Mouse (Mus musculus) spleen, adult 18-20 months (tissue): ENCODE measurements at regions not wholly inside any gene's neighbourhood (a gene's known extent, or its start where the extent isn't known, plus 50 kb on each side); places are given as distances from the start of the nearest gene placed in this dataset.
A peak's percentile ranks its signal among the peaks of the same experiment; 100 is the strongest.

ENCODE experiments used
- DNase-seq, 2 experiments: peaks; one replicate each; pipeline ENCODE4 v3.0.0; 2022; ENCODE audit warnings: mixed read lengths in 2 of 2

DNA sequence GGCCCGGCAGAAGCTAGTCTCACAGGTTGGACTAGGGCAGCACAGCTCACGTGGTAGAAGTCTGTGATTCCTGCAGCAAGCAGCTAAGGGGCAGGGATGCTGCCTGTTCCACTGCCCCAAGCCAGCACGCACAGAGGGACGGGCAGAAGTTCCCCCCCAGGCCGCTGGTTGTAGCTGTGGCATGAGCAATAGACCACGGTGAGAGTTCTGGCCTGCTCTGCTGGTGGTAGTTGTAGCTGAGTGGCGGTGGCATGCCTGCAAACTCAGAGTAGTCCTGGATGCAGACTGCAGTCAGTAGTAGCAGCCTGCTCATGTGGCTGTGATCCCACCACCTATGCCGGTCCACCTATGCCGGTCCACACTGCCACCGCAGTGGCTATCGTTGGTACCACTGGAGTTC, 71.5 kb upstream of the Rpl39l start:
- no peak for DNase-seq

DNA sequence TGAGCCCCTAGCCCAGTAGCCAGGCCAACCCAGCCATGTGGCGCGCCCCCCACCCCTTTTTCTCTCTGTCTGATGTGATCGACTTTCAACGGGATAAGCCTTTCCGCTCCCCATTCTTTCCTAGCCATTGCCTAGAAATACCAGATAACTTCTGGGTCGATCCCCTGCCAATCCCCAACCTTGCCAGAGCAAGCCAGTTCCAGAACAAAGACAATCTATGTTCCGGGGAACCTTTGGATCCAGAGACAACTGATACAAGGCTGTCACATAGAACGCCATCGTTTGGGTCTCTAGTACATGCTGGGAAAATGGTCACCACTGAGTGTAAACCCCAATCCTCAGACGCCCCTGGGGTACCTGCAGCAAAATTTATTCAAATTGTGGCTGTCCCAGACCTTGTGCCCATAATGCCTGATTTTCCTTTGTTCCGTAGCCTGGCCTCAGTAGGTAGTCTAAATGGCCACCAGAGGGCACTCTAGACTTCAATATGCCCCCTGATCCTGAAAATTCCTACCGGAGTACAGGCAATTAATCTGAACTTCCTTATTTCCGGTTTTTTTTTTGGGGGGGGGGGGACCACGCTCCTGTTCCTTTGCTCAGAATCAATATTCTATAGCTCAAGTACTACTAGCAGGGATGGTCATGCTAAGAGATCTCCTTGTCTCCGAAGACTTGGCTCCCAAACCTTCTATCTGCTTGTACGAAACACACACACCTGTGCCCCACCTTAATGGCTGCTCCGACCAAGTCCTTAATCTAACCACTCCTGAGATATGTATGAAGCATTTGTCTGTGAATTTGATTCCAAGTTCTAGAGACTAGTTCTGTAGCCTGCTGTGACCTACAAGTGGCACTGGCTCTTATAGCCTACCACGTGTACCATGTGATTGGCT, 81.3 kb upstream of the Rpl39l start:
- no peak for DNase-seq

DNA sequence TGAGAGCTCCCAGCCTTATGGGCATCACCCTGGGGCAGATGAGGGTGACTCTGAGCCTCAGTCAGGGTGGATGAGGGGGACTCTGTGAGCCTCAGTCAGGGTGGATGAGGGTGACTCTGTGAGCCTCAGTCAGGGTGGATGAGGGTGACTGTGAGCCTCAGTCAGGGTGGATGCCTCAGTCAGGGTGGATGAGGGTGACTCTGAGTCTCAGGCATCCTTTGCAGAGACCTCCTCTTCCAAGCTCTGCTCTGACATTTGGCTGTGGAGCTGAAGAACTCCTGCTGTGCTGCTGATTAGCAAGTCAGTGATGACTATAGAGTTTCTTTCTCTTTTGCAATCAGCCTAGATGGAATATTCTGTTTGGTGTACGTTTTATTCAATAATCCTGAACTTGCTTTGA, 83.7 kb upstream of the Rpl39l start:
- no peak for DNase-seq

DNA sequence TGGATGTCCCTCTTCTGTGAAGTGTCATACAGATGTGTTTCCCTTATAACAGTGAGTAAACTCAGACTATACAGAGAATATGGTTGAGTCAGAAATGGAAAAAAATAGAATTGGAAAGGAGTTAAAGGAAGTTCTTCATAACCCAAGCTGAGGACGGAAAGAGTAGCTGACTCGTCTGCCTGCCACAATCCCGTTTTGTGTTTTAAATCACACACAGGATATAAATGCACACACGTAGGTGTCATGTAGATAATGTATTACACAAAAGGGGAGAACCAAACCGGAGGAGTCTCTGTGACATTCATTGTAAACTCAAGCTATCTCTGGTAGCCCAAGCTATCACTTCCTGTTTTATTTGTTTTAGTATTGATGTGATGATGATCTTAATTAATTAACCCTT, 84.6 kb upstream of the Rpl39l start:
- DNase-seq, result no peak

DNA sequence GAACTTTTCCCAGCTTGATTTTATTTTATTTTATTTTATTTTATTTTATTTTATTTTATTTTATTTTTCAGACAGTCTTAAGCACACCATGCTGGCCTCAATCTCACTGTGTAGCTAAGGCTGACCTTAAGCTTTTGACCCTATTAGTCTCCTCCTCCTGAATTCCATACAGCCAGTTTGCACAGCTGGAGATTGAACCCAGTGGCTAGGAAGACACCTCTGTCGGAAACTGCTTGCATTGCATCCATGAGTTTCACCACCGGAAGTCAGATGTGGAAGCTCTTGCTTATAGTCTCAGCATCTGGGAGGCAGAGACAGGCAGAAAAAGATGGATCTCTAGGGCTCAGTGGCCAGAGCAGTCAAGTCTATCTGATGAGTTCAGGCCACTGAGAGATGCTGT, 86.4 kb upstream of the Grin2a start:
- no peak for DNase-seq

DNA sequence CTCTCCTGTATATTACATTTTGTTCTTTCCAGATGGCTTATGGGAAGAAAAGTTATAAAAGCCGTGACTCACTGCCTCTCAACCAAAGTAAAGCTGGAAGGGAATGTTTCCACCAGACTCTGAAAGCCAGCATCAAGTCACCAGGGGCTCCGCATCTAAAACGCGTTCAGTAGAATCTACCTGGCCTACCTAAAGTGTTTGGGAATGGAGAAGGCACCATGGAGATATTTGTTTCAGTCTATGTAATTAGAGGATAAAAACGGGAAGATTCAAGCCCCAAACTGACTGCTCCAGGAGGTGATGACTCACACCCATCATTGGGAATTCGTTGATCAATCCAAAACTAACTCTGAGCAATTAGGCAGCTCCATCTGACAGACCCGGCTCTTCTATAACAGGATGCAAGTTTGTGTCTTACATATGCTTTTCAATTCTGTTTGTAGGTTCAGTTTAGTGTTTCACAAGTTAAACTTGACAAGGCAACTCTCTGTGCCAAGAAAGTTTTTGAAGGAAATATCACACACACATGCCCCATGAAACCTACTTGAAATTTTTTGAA, 84.8 kb upstream of the Grin2a start:
- DNase-seq, result no peak

GRCm38 (mm10) chr16:10073158-10073557, 77.8 kb upstream of the Grin2a start:
- DNase-seq, result peak in 1 of 2 experiments; percentile 7

DNA sequence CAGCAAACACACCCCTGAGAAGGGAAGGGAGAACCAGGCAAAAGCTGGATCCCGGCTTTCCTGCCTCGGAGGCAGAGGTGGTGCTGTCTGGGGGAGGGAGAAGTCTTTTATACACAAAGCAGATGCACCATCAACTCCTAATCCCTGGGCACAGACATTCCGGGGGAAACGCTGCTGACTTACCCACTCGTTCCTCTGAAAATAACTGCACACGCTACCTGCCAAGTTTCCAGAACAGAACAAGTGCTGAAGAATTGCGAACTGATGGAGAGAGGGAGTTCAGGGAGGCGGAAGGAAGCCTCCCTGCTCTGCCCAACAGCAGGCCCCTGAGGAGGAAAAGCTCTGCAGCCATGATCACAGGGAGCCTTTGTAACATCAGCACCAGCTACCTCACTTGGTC, 68.1 kb upstream of the Grin2a start:
- DNase-seq, result no peak

GRCm38 (mm10) chr16:10058094-10058493, 62.7 kb upstream of the Grin2a start:
- no peak for DNase-seq
